Mouse (Mus musculus): ENCODE data around the gene Gm49352.
"Not testable (repeated sequence)": the region's sequence is repeated elsewhere in the genome, so short reads cannot be mapped to it uniquely, and the experiment has no call there.

The Gm49352 gene

GRCm38 (mm10) chr13:61568074-61568473 lies at the start of gene Gm49352:
Gene Gm49352, minus strand, starts transcription at chr13:61568174.
- not testable (repeated sequence) for DNase-seq (ENCODE audit: extremely low read depth, low read depth)

DNA sequence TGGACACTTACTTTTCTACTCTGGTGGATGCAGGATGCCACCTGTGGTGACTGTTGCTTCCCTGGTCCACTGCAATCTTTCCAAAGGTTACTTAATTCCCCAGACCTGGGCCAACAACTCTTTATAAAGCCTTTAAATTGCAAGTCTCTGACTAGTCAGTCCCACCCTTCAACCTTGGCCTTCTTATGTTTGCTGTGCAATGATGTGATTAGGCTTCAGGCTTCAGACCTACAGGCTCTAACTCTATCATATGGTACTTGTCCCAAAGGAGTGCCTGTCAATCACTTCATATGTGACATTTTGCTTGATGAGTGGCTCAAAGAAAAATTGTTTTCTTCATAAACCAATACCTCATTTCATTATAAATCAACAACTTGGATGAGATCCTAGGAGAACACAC lies 2.1 kb upstream of the Gm49352 start, which contains the start of gene Cts3:
TSS of gene Cts3 (minus strand) at position 101 of the 400 bp plus-strand sequence.
- no peak for DNase-seq (ENCODE audit: extremely low read depth, low read depth)

DNA sequence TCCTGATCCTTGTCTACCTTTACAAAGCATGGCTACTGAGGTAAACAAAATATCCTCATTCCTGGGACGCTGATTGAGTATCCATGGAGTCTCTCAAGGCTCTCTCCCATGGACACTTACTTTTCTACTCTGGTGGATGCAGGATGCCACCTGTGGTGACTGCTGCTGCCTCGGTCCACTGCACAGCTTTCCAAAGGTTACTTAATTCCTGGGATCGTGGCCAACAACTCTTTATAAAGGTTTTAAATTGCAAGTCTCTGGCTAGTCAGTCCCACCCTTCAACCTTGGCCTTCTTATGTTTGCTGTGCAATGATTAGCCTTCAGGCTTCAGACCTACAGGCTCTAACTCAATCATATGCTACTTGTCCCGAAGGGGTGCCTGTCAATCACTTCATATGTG lies 26.3 kb downstream of the Gm49352 start, which contains the start of gene Ctsm:
TSS of gene Ctsm (minus strand) at position 209 of the 400 bp plus-strand sequence.
- DNase-seq (ENCODE audit: extremely low read depth, low read depth): no peak

All from MEL-GATA-1-ER (cell line).